Mouse (Mus musculus) ovary, postnatal 14 days (tissue): ENCODE measurements at regions not wholly inside any gene's neighbourhood (a gene's known extent, or its start where the extent isn't known, plus 50 kb on each side); places are given as distances from the start of the nearest gene placed in this dataset.
A peak's percentile ranks its signal among the peaks of the same experiment; 100 is the strongest.

Source experiments
- DNase-seq: peaks from one replicate; pipeline ENCODE4 v3.0.0; 2022; ENCODE audit warnings: low spot score

GRCm38 (mm10) chr11:64579826-64580225, 143.4 kb upstream of the F930015N05Rik start:
- DNase-seq = peak; percentile 33

GRCm38 (mm10) chr11:64586056-64586455, 149.6 kb upstream of the F930015N05Rik start:
- DNase-seq = no peak

- DNase-seq = no peak
Observed at GRCm38 (mm10) chr11:64587034-64587710, 150.7 kb upstream of the F930015N05Rik start.

- no peak for DNase-seq
Observed at GRCm38 (mm10) chr11:64587751-64588600, 151.5 kb upstream of the F930015N05Rik start.

GRCm38 (mm10) chr11:64588601-64588989, 152.1 kb upstream of the F930015N05Rik start:
- DNase-seq = no peak

- DNase-seq = no peak
Observed at GRCm38 (mm10) chr11:64589026-64589425, 152.6 kb upstream of the F930015N05Rik start.

- DNase-seq = no peak
Observed at GRCm38 (mm10) chr11:64590091-64590490, 153.6 kb upstream of the F930015N05Rik start.

- no peak for DNase-seq
Observed at GRCm38 (mm10) chr11:64592253-64592652, 155.8 kb upstream of the F930015N05Rik start.

GRCm38 (mm10) chr11:64597305-64597704, 160.9 kb upstream of the F930015N05Rik start:
- DNase-seq = no peak

- peak; percentile 37 for DNase-seq
Observed at GRCm38 (mm10) chr11:64599178-64599577, 162.7 kb upstream of the F930015N05Rik start.

GRCm38 (mm10) chr11:64600201-64601102, 164.0 kb upstream of the F930015N05Rik start:
- DNase-seq = peak; percentile 20

GRCm38 (mm10) chr11:64609043-64609442, 172.6 kb upstream of the F930015N05Rik start:
- no peak for DNase-seq

GRCm38 (mm10) chr11:64610724-64611123, 174.3 kb upstream of the F930015N05Rik start:
- DNase-seq = no peak

- no peak for DNase-seq
Observed at GRCm38 (mm10) chr11:64615140-64615539, 178.7 kb upstream of the F930015N05Rik start.

GRCm38 (mm10) chr11:64618631-64619385, 182.4 kb upstream of the F930015N05Rik start:
- DNase-seq = no peak

- DNase-seq = no peak
Observed at GRCm38 (mm10) chr11:64627180-64627579, 190.7 kb upstream of the F930015N05Rik start.

GRCm38 (mm10) chr11:64640947-64641346, 204.5 kb upstream of the F930015N05Rik start:
- no peak for DNase-seq

GRCm38 (mm10) chr11:64643171-64643570, 206.7 kb upstream of the F930015N05Rik start:
- DNase-seq = no peak

GRCm38 (mm10) chr11:64647938-64648337, 211.5 kb upstream of the F930015N05Rik start:
- no peak for DNase-seq

GRCm38 (mm10) chr11:64650571-64651282, 214.3 kb upstream of the F930015N05Rik start:
- no peak for DNase-seq

GRCm38 (mm10) chr11:64652811-64653210, 216.4 kb upstream of the F930015N05Rik start:
- no peak for DNase-seq
